Mouse (Mus musculus) frontal cortex, postnatal 36 days (tissue): ENCODE measurements around the gene Nsmce1.
"Not testable (repeated sequence)": the region's sequence is repeated elsewhere in the genome, so short reads cannot be mapped to it uniquely, and the experiment has no call there.

Experiments used
- DNase-seq, 2 experiments: peaks; one replicate each; pipeline ENCODE4 v3.0.0; 2022; ENCODE audit warnings: low spot score in 2 of 2

The Nsmce1 gene

GRCm38 (mm10) chr7:125442323-125442722 is 49.1 kb downstream of the Nsmce1 start:
- DNase-seq = no peak

GRCm38 (mm10) chr7:125434666-125435290 is 56.6 kb downstream of the Nsmce1 start:
- no peak for DNase-seq

- DNase-seq = no peak
Measured at GRCm38 (mm10) chr7:125433874-125434273, 57.5 kb downstream of the Nsmce1 start.

- no peak for DNase-seq
Measured at GRCm38 (mm10) chr7:125430170-125430842, 61.1 kb downstream of the Nsmce1 start.

GRCm38 (mm10) chr7:125428816-125429500 is 62.4 kb downstream of the Nsmce1 start:
- not testable (repeated sequence) for DNase-seq

GRCm38 (mm10) chr7:125428381-125428780 is 63.0 kb downstream of the Nsmce1 start:
- DNase-seq = no peak

GRCm38 (mm10) chr7:125427492-125428090 is 63.8 kb downstream of the Nsmce1 start:
- no peak for DNase-seq

- DNase-seq = no peak
Measured at GRCm38 (mm10) chr7:125423056-125423455, 68.3 kb downstream of the Nsmce1 start.

- DNase-seq = no peak
Measured at GRCm38 (mm10) chr7:125421911-125422310, 69.5 kb downstream of the Nsmce1 start.

- no peak for DNase-seq
Measured at GRCm38 (mm10) chr7:125420190-125420589, 71.2 kb downstream of the Nsmce1 start.

GRCm38 (mm10) chr7:125418413-125418812 is 73.0 kb downstream of the Nsmce1 start:
- DNase-seq = no peak
